Mouse (Mus musculus): ENCODE measurements around the gene Angptl8. TPM values are rescaled to one million over a fixed set of nuclear protein-coding genes. Genes with fewer than 3 reads are reported as not detected.
"Not testable (repeated sequence)": the region's sequence is repeated elsewhere in the genome, so short reads cannot be mapped to it uniquely, and the experiment has no call there.

Angptl8 gene
- total RNA-seq (2021), result not detected
- long read RNA-seq, experiment 1, result 0 reads
- long read RNA-seq, experiment 2, result 0 reads

DNA sequence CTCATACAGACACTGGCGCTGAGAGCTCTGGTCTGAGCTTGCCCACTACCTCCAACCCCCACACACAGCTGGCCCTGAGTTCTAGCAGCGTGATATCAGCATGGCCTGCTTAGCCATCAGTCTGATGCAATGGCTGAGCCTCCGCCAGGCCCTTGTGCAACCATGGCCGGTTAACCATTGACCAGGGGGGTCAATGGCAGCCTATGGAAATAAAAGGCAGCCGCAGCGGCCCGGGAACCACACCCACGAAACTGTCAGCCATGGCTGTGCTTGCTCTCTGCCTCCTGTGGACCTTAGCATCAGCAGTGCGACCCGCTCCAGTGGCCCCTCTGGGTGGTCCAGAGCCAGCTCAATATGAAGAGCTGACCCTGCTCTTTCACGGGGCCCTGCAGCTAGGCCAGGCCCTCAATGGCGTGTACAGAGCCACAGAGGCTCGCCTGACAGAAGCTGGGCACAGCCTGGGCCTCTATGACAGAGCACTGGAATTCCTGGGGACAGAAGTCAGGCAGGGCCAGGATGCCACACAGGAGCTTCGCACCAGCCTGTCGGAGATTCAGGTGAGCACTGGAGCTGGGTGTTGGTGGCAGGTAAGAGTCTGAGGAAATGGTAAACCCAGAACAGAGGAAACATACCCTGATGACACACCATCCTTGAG is at the start of gene Angptl8:
Gene Angptl8, plus strand, starts transcription at position 253 of the 655 bp plus-strand sequence.
- no peak for DNase-seq
- intact Hi-C loops (cut with DNase I; ENCODE audit: low total_unique reads), result loop anchor here (5.0 kb wide), 1 partner anchor 37 kb away; no protein-coding TSS in a partner anchor

DNA sequence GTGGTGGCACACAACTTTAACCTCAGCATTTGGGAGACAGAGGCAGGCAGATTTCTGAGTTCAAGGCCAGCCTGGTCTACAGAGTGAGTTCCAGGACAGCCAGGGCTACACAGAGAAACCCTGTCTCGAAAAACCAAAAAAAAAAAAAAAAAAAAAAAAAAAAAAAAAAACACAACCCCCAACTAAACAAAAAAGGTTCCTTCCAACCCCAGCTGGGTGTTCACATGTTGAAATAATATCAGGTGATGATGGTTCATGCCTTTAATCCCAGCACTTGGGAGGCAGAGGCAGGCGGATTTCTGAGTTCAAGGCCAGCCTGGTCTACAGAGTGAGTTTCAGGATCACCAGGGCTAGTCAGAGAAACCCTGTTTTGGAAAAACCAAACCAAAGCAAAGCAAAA is 49.0 kb upstream of the Angptl8 start:
- DNase-seq; intact Hi-C loops (cut with DNase I; ENCODE audit: low total_unique reads): not testable (repeated sequence)

DNA sequence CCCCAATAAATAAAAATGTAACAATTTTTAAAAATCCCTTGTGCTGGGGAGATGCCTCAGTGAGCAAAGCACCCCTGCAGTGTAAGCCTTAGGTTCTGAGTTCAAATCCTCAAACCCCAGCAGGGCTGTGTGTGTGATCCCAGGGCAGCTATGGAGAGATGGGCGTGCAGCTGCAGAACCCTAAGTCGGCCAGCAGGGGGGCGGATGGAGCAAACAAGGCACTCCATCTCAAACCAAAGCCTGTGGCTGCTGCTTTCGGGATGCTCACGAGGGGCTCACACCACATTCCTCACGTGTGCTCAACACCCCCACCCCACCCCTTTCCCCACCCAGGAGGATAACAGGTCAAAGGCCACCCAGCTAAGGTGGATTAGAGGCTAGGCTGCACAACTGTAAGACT is 48.4 kb upstream of the Angptl8 start:
- peak; percentile 70 for DNase-seq
- intact Hi-C loops (cut with DNase I; ENCODE audit: low total_unique reads), result no loop called here

DNA sequence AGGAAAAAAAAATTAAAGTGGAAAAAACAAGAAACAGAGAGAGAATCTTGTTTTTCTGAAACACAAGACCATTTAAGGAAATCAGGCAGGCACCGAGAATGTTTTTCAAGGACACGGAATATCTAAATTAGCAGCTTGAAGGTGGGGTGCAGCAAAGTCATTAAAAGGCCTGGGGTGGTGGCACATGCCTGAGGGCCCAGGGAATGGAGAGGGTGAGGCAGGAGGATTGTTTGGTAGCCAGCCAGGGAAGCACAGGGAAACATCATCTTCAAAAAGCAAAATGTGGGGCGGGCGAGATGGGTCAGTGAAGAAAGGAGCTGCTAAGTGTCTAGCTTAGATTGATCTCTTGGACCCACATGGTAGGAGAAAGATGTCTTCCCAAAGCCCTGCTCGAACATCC is 47.7 kb upstream of the Angptl8 start:
- intact Hi-C loops (cut with DNase I; ENCODE audit: low total_unique reads), result no loop called here

DNA sequence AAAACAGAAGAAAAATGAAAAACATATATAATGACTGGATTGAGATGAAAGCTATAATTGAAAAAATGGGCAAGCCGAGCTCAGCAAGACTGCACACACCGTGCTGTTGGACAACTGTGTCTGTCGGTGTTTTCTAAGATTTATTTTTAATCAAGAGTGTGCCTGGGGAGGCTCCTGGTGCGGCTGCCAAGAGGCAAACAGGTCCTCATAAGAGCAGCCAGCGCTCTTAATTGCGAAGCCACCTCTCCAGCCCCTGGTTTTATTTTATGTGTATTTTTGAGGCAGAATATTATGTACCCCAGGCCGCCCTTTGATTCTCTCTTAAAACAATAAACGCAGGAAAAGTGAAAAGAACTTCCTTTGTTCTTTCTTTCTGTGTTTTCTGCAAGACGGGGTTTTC is 47.1 kb upstream of the Angptl8 start:
- DNase-seq, result no peak
- intact Hi-C loops (cut with DNase I; ENCODE audit: low total_unique reads), result no loop called here

More for the DNA sequence above, 47.7 kb upstream of the Angptl8 start:
- DNase-seq, result no peak

DNA sequence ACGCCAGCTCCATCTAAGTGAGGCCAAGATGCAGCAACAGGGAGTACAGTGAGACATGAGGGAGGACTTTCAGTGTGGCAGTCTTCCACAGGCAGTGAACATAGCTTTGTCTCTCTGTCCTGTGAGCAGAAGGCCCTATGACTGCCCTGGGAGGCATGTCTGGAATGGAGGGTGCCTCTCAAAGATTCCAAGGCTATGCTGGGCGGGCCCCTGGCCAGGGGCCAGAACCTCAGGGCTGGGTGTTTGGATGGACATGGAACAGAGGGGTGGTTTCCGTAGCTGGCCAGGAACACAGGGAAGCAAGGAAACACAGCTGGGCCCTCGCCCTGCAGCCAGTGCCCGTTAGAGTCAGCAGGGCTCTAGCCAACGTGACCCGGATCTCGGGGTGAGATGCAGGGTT is 43.4 kb upstream of the Angptl8 start:
- intact Hi-C loops (cut with DNase I; ENCODE audit: low total_unique reads), result no loop called here

DNA sequence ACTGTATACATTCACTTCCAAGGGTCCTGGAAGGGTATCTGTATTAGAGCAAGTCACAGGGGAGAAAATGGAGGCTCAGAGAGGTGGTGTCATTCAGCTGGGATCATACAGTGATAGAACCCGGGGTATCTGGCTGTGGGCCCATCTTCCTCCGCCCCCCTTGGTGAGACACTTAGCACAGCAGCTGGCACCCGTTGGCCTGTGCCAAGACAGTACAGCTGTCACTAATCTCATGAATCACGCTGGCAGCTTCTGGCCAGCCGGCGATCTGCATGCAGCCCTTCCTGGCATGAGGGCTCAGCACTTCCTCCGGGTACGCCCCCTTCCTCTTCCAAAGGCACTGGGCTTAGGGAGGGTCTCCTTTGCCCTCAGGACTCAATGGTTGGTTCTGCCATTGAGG is 42.7 kb upstream of the Angptl8 start:
- intact Hi-C loops (cut with DNase I; ENCODE audit: low total_unique reads), result no loop called here
- DNase-seq, result peak; percentile 82

More for the DNA sequence above, 43.4 kb upstream of the Angptl8 start:
- peak; percentile 77 for DNase-seq

DNA sequence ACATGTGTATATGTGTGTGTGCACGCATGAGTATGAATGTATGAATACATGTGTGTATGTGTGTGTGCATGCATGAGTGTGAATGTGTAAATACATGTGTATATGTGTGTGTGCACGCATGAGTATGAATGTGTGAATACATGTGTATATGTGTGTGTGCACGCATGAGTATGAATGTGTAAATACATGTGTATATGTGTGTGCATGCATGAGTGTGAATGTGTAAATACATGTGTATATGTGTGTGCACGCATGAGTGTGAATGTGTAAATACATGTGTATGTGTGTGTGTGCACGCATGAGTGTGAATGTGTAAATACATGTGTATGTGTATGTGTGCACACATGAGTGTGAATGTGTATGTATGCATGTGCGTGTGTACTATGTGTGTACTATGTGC is 41.8 kb upstream of the Angptl8 start:
- DNase-seq; intact Hi-C loops (cut with DNase I; ENCODE audit: low total_unique reads): not testable (repeated sequence)

DNA sequence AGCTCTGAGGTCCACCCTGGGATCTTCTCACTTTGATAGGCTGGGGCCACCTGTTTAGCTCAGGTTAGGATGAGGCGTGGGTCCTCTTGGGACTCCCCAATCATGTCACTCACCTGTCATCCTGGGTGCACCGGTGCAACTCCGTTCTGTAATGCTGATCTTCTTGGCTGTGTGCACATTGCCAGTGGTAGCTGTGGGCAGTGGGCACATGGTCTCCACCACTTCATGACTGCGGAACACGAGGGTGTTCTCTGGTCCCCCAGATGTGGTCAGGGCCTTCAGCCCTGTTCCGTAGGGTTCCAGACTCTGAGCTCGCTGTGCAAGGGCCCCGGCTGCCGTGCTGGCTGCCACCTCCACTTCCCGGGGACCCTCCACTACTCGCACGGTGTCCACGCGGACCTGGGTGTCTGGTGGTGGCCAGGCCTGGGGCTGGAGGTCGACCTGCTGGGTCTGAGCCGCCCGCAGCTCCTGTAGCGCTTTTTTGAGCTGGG is 40.9 kb upstream of the Angptl8 start:
- DNase-seq, result no peak
- intact Hi-C loops (cut with DNase I; ENCODE audit: low total_unique reads), result no loop called here

DNA sequence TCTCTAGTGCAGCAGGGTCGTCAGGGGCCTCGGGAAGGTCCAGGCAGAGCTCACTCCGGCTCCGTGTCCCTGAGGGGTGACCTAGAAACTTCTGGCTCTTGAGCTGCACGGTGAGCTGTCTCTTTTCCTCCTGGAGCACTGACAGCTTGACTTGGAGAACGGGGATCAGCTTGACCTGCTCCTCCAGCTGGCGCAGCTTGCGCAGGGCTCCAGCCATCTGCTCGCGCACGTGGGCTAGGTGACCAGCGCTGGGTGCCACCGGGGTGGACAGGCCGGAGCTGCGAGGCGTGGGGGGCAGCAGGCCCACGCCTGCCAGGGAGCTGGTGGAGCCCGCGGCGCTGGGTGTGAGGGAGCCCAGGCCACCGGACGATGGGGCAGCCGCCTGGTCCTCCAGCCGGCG is 40.4 kb upstream of the Angptl8 start:
- no peak for DNase-seq
- intact Hi-C loops (cut with DNase I; ENCODE audit: low total_unique reads), result no loop called here

DNA sequence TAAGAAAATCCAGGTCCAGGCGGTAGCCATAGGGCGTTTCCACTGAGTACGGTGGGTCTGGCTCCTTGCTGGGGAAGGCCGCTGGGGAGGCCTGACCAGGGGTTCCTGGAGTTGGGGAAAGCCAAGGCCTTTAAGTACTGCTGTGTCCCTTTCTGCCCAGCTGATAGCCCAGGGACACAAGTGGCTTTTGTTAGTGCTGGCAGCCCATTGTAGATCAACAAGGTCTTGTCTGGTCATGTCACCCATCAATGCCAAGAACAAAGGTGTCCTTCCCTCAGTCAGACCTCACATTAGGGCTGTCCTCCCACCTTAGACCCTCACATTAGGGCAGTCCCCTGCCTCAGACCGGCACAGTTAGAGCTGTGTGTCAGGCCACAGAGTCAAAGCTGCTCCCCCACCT is 39.7 kb upstream of the Angptl8 start:
- DNase-seq, result no peak
- intact Hi-C loops (cut with DNase I; ENCODE audit: low total_unique reads), result no loop called here

DNA sequence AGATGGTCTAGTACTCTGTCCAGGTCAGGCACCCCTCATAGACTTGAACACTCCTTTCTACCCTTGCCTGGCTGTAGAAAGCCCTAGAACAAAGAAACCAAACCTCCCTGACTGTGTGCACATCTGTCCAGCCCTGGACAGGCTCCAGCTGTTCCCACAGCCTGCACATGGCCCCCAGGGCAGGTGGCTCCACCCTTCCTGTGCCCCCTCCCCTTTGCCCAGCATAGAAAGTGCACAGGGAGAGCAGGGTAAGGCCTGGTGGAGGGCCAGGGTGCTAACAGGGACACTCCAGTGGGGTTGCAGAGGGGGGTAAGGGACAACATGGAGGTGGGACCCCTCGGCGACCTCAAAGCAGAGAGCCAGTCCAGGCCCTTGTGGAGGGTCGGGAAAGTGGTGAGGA is 39.1 kb upstream of the Angptl8 start:
- no peak for DNase-seq
- intact Hi-C loops (cut with DNase I; ENCODE audit: low total_unique reads), result no loop called here

DNA sequence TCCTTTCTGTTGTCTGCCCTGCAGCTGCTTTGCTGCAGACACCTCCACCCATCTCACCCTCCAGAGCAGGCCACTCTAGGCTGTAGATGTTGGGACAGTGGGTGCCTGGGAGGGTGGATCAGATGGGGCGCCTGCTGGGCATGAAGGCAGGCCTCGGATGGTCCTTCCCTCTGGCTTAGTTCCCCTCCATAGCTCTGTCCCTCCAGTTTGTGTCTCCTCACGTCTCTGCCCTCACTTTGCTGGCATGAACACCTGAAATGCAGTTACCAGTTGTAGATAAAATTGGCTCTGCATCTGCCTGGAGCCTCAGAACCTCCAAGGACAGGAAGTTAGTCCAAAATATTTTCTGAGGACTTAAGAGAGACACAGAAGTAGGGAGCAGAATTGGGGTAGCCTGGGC is 38.4 kb upstream of the Angptl8 start:
- intact Hi-C loops (cut with DNase I; ENCODE audit: low total_unique reads), result no loop called here
- no peak for DNase-seq

DNA sequence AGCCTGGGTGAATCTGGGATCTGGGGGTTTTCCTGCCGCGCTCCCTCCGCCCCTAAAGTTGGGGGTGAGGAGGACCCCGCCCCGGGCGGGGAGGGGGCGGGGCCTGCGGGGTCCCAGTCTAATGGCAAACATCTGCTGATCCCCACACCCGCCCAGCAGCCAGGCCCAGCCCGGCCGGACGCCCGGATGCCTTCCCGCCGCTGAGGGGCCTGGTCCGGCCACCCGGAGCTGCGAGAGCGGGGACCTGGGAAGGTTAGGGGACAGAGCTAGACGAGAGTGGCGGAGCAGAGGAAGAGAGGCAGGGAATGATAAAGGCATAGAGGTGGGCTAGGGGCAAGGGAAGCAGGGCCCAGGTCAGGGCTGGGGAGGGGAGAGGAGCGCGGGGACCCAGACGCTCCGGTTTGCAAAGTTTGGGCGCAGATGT is 37.4 kb upstream of the Angptl8 start:
- DNase-seq, result peak; percentile 84
- intact Hi-C loops (cut with DNase I; ENCODE audit: low total_unique reads), result no loop called here

DNA sequence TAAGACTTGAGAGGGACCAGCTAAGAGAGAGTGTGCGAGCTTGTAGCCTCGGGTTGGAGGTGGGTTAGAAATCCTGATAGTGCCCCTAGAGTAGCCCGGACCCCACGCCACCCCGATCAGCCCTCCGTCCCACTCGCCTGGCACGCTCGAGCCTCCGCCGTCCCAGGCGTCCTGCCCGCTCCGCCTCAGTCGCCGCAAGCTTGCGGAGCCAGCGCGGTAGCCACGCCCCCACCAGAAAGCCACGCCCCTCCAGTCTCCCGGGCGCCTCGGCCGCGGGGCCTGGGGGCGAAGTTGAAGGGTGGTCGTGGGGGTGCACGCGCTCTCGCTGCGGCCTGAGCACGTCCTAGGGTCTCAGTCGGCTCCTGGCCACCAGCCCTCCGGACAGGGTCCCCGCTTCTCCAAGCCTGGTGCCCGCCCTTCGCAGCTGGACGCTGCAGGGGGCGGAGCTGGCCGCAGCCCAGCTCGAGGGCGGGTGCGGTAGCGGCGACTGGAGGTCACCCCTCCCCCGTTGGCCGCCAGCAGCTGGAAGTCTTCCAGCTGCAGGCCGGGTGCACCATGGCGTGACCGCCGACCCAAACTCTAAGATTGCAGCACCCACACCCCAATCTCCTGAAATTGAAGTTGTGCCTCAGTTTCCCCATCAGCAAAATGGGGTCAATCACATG is 36.8 kb upstream of the Angptl8 start, which contains the start of gene Kank2:
Gene Kank2, minus strand, starts transcription at position 400 of the 665 bp plus-strand sequence.
- intact Hi-C loops (cut with DNase I; ENCODE audit: low total_unique reads), result no loop called here

DNA sequence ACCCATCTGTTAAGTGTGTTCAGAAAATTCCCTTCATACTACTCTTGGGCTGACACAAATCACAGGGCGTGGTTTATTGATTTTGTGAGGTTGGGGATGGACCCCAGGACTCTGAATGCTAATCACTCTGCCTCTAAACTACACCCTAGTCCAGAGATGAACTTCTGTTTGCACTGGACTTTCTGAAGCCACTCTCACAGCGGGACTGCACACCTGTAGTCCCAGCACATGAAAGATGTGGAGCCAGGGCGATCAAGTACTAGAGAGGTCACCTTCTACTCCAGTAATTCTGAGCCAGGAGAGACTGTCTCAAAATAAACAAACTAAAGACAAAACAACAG is 36.3 kb upstream of the Angptl8 start:
- DNase-seq, result no peak
- intact Hi-C loops (cut with DNase I; ENCODE audit: low total_unique reads), result no loop called here

More for the DNA sequence above, 36.8 kb upstream of the Angptl8 start, which contains the start of gene Kank2:
- DNase-seq, result peak; percentile 91

DNA sequence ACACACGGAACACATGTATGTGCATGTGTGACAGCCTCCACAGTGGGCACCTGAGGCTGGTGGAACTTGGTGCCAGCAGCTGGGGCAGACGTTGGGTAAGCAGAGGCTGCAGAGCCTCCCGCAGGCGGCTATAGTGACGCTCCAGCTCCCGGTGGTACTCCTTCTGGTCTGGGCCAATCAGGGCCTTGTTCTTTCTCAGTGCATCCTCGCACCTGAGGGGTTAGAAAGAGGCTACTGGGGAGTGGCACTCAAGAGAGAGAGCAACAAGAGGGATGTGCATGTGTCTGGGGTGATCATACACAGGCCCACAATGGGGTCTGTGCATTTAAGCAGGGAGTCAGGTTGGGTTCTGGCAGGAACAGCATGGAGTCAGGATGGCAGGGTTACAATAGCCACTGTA is 34.2 kb upstream of the Angptl8 start:
- intact Hi-C loops (cut with DNase I; ENCODE audit: low total_unique reads), result loop anchor here (5.0 kb wide), 1 partner anchor 54 kb away; no protein-coding TSS in a partner anchor
- DNase-seq, result no peak

DNA sequence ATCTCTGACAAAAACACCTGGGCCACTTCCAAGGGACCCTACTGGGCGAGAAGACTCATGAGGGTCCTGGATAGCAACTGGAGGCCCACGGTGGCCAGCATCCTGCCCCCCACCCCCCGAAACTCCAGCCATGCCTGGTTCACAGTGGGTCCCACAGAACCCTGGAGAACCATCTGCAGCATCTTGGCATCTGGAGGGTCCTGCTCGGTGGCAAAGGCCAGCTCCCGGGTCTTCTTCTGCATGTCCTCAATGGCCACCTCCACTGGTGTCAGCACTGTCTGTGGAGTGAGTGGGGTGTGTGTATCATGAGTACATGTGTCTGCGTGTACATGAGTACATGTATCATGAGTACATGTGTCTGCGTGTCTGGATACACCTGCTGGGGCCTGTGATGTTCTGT is 33.7 kb upstream of the Angptl8 start:
- DNase-seq, result no peak
- intact Hi-C loops (cut with DNase I; ENCODE audit: low total_unique reads), result loop anchor here (5.0 kb wide), 1 partner anchor 54 kb away; no protein-coding TSS in a partner anchor

DNA sequence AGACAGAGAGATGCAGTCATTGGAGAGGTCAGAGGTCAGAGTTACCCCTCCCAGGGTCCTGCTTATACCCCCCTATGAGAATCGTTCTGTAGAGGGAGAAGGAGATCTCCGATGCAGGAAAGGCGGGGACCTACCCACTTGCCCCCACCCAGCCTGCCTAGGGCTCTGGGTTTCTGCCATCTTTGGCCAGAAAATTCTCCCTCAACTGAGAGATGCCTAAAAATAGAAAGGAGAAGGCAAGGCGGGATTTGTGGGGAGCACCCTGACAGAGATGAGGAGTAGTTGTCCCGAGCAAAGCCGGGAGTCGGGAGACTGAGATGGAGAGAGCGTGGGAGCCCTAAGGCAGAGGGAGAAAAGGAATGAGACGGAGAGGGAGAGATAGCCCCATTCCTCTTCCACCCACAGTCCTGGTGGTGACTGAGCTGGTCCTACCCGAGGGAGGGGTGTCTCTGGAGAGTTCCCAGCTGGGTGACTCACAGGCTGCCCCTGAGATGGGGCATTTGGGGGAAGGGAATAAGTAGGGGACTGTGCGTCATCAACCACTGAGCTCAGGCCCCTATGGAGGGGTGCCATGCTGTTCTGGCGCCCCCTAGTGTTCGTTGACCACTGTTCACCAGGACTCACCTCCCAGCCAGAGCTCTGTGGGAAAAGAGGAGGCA is 31.2 kb upstream of the Angptl8 start:
- intact Hi-C loops (cut with DNase I; ENCODE audit: low total_unique reads), result loop anchor here (5.0 kb wide), 1 partner anchor 57 kb away; no protein-coding TSS in a partner anchor
- peak; percentile 87 for DNase-seq

DNA sequence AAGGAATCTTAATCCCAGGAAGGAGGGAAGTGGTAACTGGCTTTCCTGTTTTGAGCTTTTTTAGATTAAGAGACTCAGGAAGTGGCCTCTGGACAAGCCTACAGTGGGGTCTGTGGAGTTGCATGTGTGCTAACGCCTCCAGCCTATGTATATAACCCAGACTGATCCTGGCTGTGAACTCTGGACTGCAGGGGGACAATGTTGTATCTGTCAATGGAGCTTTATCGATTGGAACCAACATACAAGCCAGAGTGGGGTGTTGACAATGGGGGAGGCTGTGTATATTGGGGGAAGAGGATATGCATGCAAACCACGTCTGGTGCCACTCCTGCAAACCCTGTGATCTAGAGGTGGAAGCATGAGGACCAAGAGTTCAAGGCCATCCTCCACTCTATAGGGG is 28.9 kb upstream of the Angptl8 start:
- intact Hi-C loops (cut with DNase I; ENCODE audit: low total_unique reads), result no loop called here
- DNase-seq, result no peak
